Mouse (Mus musculus): ENCODE measurements around the gene Btbd35f9. TPM values are rescaled to one million over a fixed set of nuclear protein-coding genes. Genes with fewer than 3 reads are reported as not detected.

Btbd35f9 gene
- not detected for polyA plus RNA-seq (2017; shearing (Covaris generic))

GRCm38 (mm10) chrX:34161399-34161798 lies at the start of gene Btbd35f9:
Gene Btbd35f9 (minus strand): TSS chrX:34161499.

Other genes with a start within 250 kb of the Btbd35f9 start
- not detected for gene Btbd35f6, start 205.0 kb downstream of the Btbd35f9 start, polyA plus RNA-seq (2017; shearing (Covaris generic))
- not detected for gene Gm21870, start 174.7 kb downstream of the Btbd35f9 start, polyA plus RNA-seq (2017; shearing (Covaris generic))
- not detected for gene Spin2g, start 77.2 kb upstream of the Btbd35f9 start, polyA plus RNA-seq (2017; shearing (Covaris generic))

All from naive thymus-derived CD4-positive, alpha-beta T cell, adult 5 months (primary cell).